Mouse (Mus musculus): Measurements from ENCODE around the gene Iglon5.

GRCm38 (mm10) chr7:43530216-43530785 lies 40.4 kb upstream of the Iglon5 start:
- no peak for TF ChIP-seq GATA1 (IDR thresholded peaks at IDR 0.05; ENCODE audit: borderline replicate concordance, low read length)
- no peak for TF ChIP-seq FLI1 (IDR thresholded peaks at IDR 0.05; ENCODE audit: low read length)
